Mouse (Mus musculus) liver, embryonic 14.5 days (tissue): ENCODE results near the gene Gm10130. TPM values are rescaled to one million over a fixed set of nuclear protein-coding genes. Genes with fewer than 3 reads are reported as not detected.
"Not testable (repeated sequence)": the region's sequence is repeated elsewhere in the genome, so short reads cannot be mapped to it uniquely, and the experiment has no call there.

Experiments
- ATAC-seq: fragments of 200-750 bp; cut with Nextera tagmentation; 2 replicates; pipeline ENCODE4 v1.8.0; 2017; ENCODE audit warnings: moderate number of reproducible peaks, mild to moderate bottlenecking, moderate library complexity; ENCODE audit not compliant: insufficient read depth
- DNase-seq, 3 experiments: peaks; one replicate each; pipeline ENCODE4 v3.0.0-alpha.2; 2012 to 2013; ENCODE audit warnings: low read depth in 3 of 3, low spot score in 3 of 3
- H3K27ac ChIP-seq: fragments of 300-500 bp; sonication (generic); 2 replicates; pipeline ENCODE4 v1.5.1; 2014; ENCODE audit warnings: moderate library complexity, mild to moderate bottlenecking, control low read depth, inconsistent platforms
- H3K27me3 ChIP-seq: fragments of 300-500 bp; sonication (generic); 2 replicates; pipeline ENCODE4 v1.6.1; 2014; ENCODE audit warnings: mild to moderate bottlenecking, low read length, moderate library complexity; ENCODE audit not compliant: control insufficient read depth, insufficient read depth
- H3K36me3 ChIP-seq: fragments of 300-500 bp; sonication (generic); replicated peaks from 2 replicates; pipeline ENCODE4 v1.6.1; 2014; ENCODE audit warnings: low read depth; ENCODE audit not compliant: control insufficient read depth, insufficient read depth
- H3K4me1 ChIP-seq, 2 experiments: fragments of 200-500 bp in 1 of 2; fragments of 300-500 bp in 1 of 2; sonication (generic) in 1 of 2; replicated peaks; 2 replicates each; pipeline ENCODE4 v1.6.1; 2012 to 2014; ENCODE audit warnings: antibody characterized with exemption in 1 of 2, inconsistent platforms in 1 of 2, low read length in 1 of 2; ENCODE audit not compliant: control insufficient read depth in 2 of 2, insufficient read depth in 2 of 2
- H3K4me2 ChIP-seq: fragments of 300-500 bp; sonication (generic); 2 replicates; pipeline ENCODE4 v1.6.1; 2014; ENCODE audit warnings: low read depth, mild to moderate bottlenecking, control low read depth, moderate library complexity
- H3K4me3 ChIP-seq, 2 experiments: fragments of 200-500 bp in 1 of 2; fragments of 300-500 bp in 1 of 2; sonication (generic) in 1 of 2; 2 replicates each; pipeline ENCODE4 v1.5.1; 2012 to 2014; ENCODE audit warnings: low read depth in 2 of 2, low read length in 2 of 2, mild to moderate bottlenecking in 2 of 2, control low read depth in 1 of 2, inconsistent platforms in 1 of 2, moderate library complexity in 1 of 2; ENCODE audit not compliant: insufficient read depth in 1 of 2
- H3K9ac ChIP-seq: fragments of 300-500 bp; sonication (generic); replicated peaks from 2 replicates; pipeline ENCODE4 v1.6.1; 2014; ENCODE audit warnings: mild to moderate bottlenecking, control low read depth, moderate library complexity
- H3K9me3 ChIP-seq: fragments of 300-500 bp; sonication (generic); 2 replicates; pipeline ENCODE4 v1.6.1; 2016; ENCODE audit warnings: low read length, mixed read lengths; ENCODE audit not compliant: control insufficient read depth
- CTCF ChIP-seq: IDR thresholded peaks from 2 replicates; pipeline ENCODE4 v1.5.1; 2016; ENCODE audit warnings: antibody characterized with exemption, low read depth, control low read depth
- EP300 ChIP-seq: IDR thresholded peaks from 2 replicates; pipeline ENCODE4 v1.6.1; 2016; ENCODE audit warnings: antibody characterized with exemption, low read depth
- WGBS: fragments of 180-500 bp; shearing (Covaris S2); extraction: QIAGEN DNeasy Blood & Tissue Kit; methylation state at CpG from one replicate; pipeline ENCODE4 v1.1.7; 2014; ENCODE audit not compliant: insufficient replicate concordance; 5-methylcytosine and 5-hydroxymethylcytosine counted together
- polyA plus RNA-seq, 2 experiments: library from polyadenylated mRNA; depleted of rRNA in 1 of 2; stranded (reverse) in 1 of 2; unstranded in 1 of 2; fragments of >200 nt; fragmentation: Nextera tagmentation in 1 of 2; extraction: Ambion mirVana in 1 of 2; gene quantifications; 2 replicates each; pipeline versions ENCODE4 v1.2.1 to v1.2.3; 2012 to 2014

Gene Gm10130
- polyA plus RNA-seq, 2 experiments = 0.57 TPM; not detected in 1

DNA sequence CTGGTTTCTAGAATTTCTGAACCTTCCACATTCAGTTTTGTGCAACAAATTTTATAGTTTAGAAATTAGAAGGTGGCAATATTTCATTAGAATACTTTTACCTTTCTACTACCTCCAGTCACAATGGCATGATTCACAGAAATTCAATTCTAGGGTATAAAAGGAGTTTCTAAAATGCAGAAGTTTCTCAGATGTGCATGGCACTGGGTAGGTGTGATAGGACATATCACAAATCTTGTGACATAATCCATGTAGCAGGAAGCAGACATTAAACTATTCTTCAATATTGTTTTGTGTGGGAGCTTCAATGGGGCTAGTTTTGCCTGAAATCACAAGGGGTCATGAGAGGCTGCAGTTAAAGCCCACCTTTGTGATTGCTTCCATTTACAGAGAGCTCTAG is 7.4 kb upstream of the Gm10130 start:
- H3K9me3 ChIP-seq = no peaks in the 10 kb centered on the region
- no peak overlapping the region for H3K9ac ChIP-seq
- TF ChIP-seq EP300 = no peak
- TF ChIP-seq CTCF = no peak
- no peak overlapping the region for H3K4me2 ChIP-seq
- no peak for ATAC-seq
- no peaks in the 10 kb centered on the region for H3K36me3 ChIP-seq
- no peak overlapping the region for H3K27ac ChIP-seq
- no peaks in the 10 kb centered on the region for H3K27me3 ChIP-seq
- no peak overlapping the region for H3K4me3 ChIP-seq
- DNase-seq = no peak
- H3K4me1 ChIP-seq = no peaks in the 10 kb centered on the region

DNA sequence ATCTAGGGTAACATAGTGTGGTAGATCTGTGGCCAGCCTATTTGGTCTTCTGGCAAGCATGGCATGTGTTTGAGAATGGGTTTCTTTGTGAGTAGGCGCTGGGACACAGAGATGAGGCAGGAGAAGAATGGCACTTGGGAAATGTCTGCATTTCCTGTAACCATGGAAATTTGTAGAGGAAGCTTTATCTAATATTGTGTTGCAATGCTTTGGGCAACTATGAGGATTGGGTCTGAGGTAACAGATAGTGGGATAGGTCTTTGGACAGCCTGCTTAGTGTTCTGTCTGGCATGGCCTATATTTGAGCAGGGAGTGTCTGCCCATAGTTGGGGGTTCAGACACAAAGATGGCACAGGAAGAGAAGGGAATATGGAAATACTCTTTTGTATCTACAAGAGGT is 4.5 kb upstream of the Gm10130 start:
- no peaks in the 10 kb centered on the region for H3K4me1 ChIP-seq
- H3K27ac ChIP-seq = no peak overlapping the region
- no peak overlapping the region for H3K4me2 ChIP-seq
- TF ChIP-seq EP300 = no peak
- TF ChIP-seq CTCF = no peak
- H3K27me3 ChIP-seq = no peaks in the 10 kb centered on the region
- DNase-seq = no peak
- H3K9me3 ChIP-seq = no peaks in the 10 kb centered on the region
- no peak for ATAC-seq
- H3K4me3 ChIP-seq = no peak overlapping the region
- 72% methylated on average over 1 of the region's 1 CpGs for WGBS
- peaks cover 1% of the 10 kb centered on the region for H3K36me3 ChIP-seq
- H3K9ac ChIP-seq = no peak overlapping the region

DNA sequence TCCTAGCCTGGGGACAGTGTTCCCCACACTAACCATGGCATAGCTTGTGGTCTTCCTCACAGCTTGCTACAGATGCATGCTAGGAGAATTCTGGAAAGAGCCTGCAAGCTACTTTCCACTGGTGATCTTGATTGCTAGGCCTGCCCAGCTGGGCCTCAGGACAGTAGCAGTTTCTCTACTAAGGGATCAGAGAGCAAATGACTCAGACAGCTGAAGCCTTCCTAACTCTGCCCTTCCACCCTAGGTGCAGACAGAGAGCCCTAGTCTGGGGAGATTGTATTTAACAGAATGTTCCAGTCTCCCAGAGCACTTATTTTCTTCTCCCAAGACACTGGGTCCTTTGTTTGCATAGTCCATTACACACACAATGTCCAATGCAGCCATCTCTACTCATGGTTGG is 33.6 kb downstream of the Gm10130 start:
- H3K4me1 ChIP-seq, ATAC-seq, H3K9me3 ChIP-seq, H3K9ac ChIP-seq, H3K4me3 ChIP-seq, H3K27me3 ChIP-seq, H3K4me2 ChIP-seq, DNase-seq, H3K36me3 ChIP-seq, H3K27ac ChIP-seq: not testable (repeated sequence)

DNA sequence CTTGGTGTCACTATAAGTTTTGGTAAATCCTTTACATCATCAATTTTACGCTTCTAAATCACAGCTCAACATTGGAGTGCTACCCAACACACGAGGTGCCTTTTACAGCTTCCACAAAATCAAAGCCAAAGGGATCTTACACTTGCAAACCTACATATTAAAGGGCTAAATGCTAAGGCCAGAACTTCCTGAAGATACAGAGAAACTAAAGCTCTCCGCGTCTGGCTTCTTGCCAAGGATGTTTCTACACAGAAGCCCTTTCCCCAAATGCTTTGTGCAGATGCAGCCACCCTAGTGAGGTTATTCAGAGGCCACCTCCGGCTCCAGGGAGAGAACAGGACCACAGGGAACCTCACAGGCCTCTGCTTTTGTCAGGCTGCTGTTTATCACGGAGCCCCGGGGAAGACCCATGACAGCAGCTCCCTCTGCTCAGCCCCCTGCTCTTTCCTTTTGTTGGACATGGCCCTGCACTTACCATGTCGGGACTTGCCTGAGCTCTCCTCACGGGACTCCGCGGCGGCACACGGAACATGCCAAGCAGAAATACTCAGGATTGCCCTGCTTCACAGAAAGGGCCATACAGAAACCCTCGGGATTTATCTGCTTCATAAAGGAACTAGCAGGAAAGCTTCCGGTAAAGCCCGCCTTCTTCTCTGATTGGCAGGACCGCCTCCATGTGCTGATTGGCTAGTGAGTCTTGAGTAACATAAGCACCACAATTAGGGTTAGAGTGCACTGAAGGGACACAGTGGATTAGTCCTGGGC is 38.8 kb downstream of the Gm10130 start, which contains the start of gene 3300002I08Rik:
Gene 3300002I08Rik (minus strand): TSS at position 653 of the 765 bp plus-strand sequence.
- H3K27ac ChIP-seq = not testable (repeated sequence)

GRCm38 (mm10) chr2:150362878-150363229 is 39.4 kb downstream of the Gm10130 start:
- WGBS = 2% methylated on average over 4 of the region's 4 CpGs
- Histone ChIP-seq H3K9me3 (no peaks in the 10 kb centered on the region), H3K4me2 (peak overlapping the region; percentile 60), H3K9ac (no peak overlapping the region), H3K4me3 (peak overlapping the region; percentile 59), H3K4me1 (no peaks in the 10 kb centered on the region), H3K36me3 (no peaks in the 10 kb centered on the region), H3K27me3 (no peaks in the 10 kb centered on the region), H3K27ac (no peak overlapping the region)
- TF ChIP-seq CTCF = no peak
- TF ChIP-seq EP300 = no peak
- no peak for DNase-seq
- ATAC-seq = peak; percentile 40; the same call in 1 of the 2 replicates

More for the DNA sequence above, 38.8 kb downstream of the Gm10130 start, which contains the start of gene 3300002I08Rik:
- 3% methylated on average over 15 of the region's 17 CpGs for WGBS
- Histone ChIP-seq H3K9ac (peak within 1 kb of the TSS; percentile 59; the same call in 1 of the 2 replicates), H3K4me2 (peak within 1 kb of the TSS; percentile 60), H3K4me3 (peak within 1 kb of the TSS; percentile 59)
- DNase-seq = peak; percentile 48 to 56 (median 55)
- H3K4me1 ChIP-seq, H3K36me3 ChIP-seq, H3K27me3 ChIP-seq, H3K9me3 ChIP-seq: not testable (repeated sequence)
- peak; percentile 95 for ATAC-seq

GRCm38 (mm10) chr2:150385553-150386106 is 62.1 kb downstream of the Gm10130 start:
- not testable (repeated sequence) for H3K27ac ChIP-seq, H3K36me3 ChIP-seq, H3K9ac ChIP-seq, ATAC-seq, H3K4me3 ChIP-seq, H3K27me3 ChIP-seq, H3K4me1 ChIP-seq, DNase-seq, H3K4me2 ChIP-seq, H3K9me3 ChIP-seq
- whole genome bisulfite sequencing = 77% methylated on average over 18 of the region's 19 CpGs
